ENCODE assay signal across 10 mouse cellular contexts in genomic region chr9:61705586-61706233, GRCm38 (mm10).
DNase-seq lines count a peak whose midpoint lies in the region; ATAC-seq and TF ChIP-seq lines count a peak whose summit lies in the region.
"Had no signal": no experiment of that assay in that cellular context is flagged by ENCODE, and none has a peak within 500 bp of the region (broad histone marks: within the 10 kb centered on the region; RNA-seq: fewer than 3 reads in every experiment).

No protein-coding gene starts in this region.

- H3K36me3 ChIP-seq in forebrain, embryonic 14.5 days (ENCODE audit: control insufficient read depth, insufficient read depth, low read length) = no peaks in the 10 kb centered on the region
- no peaks in the 10 kb centered on the region for H3K36me3 ChIP-seq in forebrain, embryonic 12.5 days (replicated peaks)
- peaks cover 0 to 15% of the 10 kb centered on the region in 2 experiments; a peak in 2 of 4 replicates for H3K36me3 ChIP-seq in MEL (ENCODE audit: control insufficient read depth in 1 of 2, insufficient read depth in 2 of 2, low read length in 2 of 2)
- H3K36me3 ChIP-seq: G1E; limb, embryonic 13.5 days had no signal

- H3K4me2 ChIP-seq in forebrain, embryonic 14.5 days (ENCODE audit: low read length) = no peak overlapping the region
- H3K4me2 ChIP-seq in forebrain, embryonic 12.5 days = no peak overlapping the region
- H3K4me2 ChIP-seq: limb, embryonic 13.5 days had no signal

- DNase-seq in forebrain, embryonic 14.5 days (ENCODE audit: low spot score) = peak; percentile 74
- peak; percentile 34 for DNase-seq in MEL (ENCODE audit: low read depth, low spot score)
- DNase-seq in layer of hippocampus, adult 2 months (ENCODE audit: low spot score in 2 of 2) = peak; percentile 75 to 83
- DNase-seq in urinary bladder, adult 2 months (ENCODE audit: low spot score) = no peak
- DNase-seq in gastrocnemius, postnatal 36 days = no peak
- no peak for DNase-seq in cerebellum, postnatal 36 days

- H3K9ac ChIP-seq in forebrain, embryonic 14.5 days (ENCODE audit: low read length) = no peak overlapping the region
- H3K9ac ChIP-seq in forebrain, embryonic 12.5 days = no peak overlapping the region
- H3K9ac ChIP-seq in MEL (ENCODE audit: control insufficient read depth, low read depth, low read length, poor library complexity, severe bottlenecking) = no peak overlapping the region
- H3K9ac ChIP-seq: limb, embryonic 13.5 days had no signal

- no peak for TF ChIP-seq EP300 in MEL (IDR thresholded peaks at IDR 0.05; ENCODE audit: low read depth in 1 of 2, low read length in 2 of 2)

- intact Hi-C loops in gastrocnemius, postnatal 36 days (cut with DNase I) = no loop called here

- H3K79me2 ChIP-seq in MEL (ENCODE audit: control insufficient read depth, insufficient read depth, low read length, poor library complexity) = peaks cover 1% of the 10 kb centered on the region; the same call in 1 of the 2 replicates

- no peaks in the 10 kb centered on the region for H3K27me3 ChIP-seq in forebrain, embryonic 14.5 days (replicated peaks; ENCODE audit: control insufficient read depth, insufficient read depth, low read length)
- peaks cover 13% of the 10 kb centered on the region; the same call in 1 of the 2 replicates for H3K27me3 ChIP-seq in forebrain, embryonic 12.5 days
- no peaks in the 10 kb centered on the region for H3K27me3 ChIP-seq in MEL (ENCODE audit: control insufficient read depth in 1 of 2, insufficient read depth in 2 of 2, low read length in 2 of 2)

- no peaks in the 10 kb centered on the region for H3K9me3 ChIP-seq in forebrain, embryonic 14.5 days (replicated peaks; ENCODE audit: control insufficient read depth, low read length)
- H3K9me3 ChIP-seq in forebrain, embryonic 12.5 days = no peaks in the 10 kb centered on the region
- no peaks in the 10 kb centered on the region for H3K9me3 ChIP-seq in MEL (replicated peaks; ENCODE audit: insufficient read depth, low read length)
- H3K9me3 ChIP-seq: G1E; limb, embryonic 13.5 days had no signal

- ATAC-seq in forebrain, embryonic 14.5 days = peak; percentile 61; the same call in 1 of the 2 replicates
- ATAC-seq in forebrain, embryonic 12.5 days (ENCODE audit: low FRiP score) = no peak
- peak; percentile 44; the same call in 1 of the 2 replicates for ATAC-seq in neutrophil, adult 5-6 weeks (ENCODE audit: extremely low read depth, insufficient number of reproducible peaks, low FRiP score, poor library complexity, severe bottlenecking)

- H3K4me3 ChIP-seq in forebrain, embryonic 14.5 days (ENCODE audit: low read depth, low read length) = no peak overlapping the region
- no peak overlapping the region for H3K4me3 ChIP-seq in forebrain, embryonic 12.5 days (replicated peaks)
- H3K4me3 ChIP-seq in MEL (ENCODE audit: control insufficient read depth in 1 of 2, insufficient read depth in 1 of 2, low read depth in 2 of 2, low read length in 2 of 2) = no peak overlapping the region
- H3K4me3 ChIP-seq in layer of hippocampus, adult 2 months = no peak overlapping the region
- H3K4me3 ChIP-seq: limb, embryonic 13.5 days had no signal

- TF ChIP-seq POLR2A in MEL (IDR thresholded peaks at IDR 0.05; ENCODE audit: control insufficient read depth in 1 of 2, insufficient read depth in 1 of 2, low read depth in 1 of 2, low read length in 2 of 2, poor library complexity in 1 of 2) = no peak

- peaks cover 14% of the 10 kb centered on the region for H3K4me1 ChIP-seq in forebrain, embryonic 14.5 days (ENCODE audit: control insufficient read depth, insufficient read depth, low read length)
- H3K4me1 ChIP-seq in forebrain, embryonic 12.5 days = peaks cover 9% of the 10 kb centered on the region; the same call in 1 of the 2 replicates
- peaks cover 5 to 27% of the 10 kb centered on the region in 2 experiments; a peak in 3 of 4 replicates for H3K4me1 ChIP-seq in MEL (ENCODE audit: control insufficient read depth in 1 of 2, insufficient read depth in 2 of 2, low read length in 2 of 2)

- 74% methylated on average over 5 of the region's 5 CpGs for WGBS in forebrain, embryonic 14.5 days
- WGBS in forebrain, embryonic 12.5 days = 87% methylated on average over 5 of the region's 5 CpGs

- TF ChIP-seq CTCF in MEL (IDR thresholded peaks at IDR 0.05 in 2 of 3, conservative IDR thresholded peaks at IDR 0.05 in 1 of 3; ENCODE audit: control insufficient read depth in 1 of 3, insufficient read depth in 1 of 3, low read depth in 2 of 3, low read length in 3 of 3, poor library complexity in 1 of 3, severe bottlenecking in 1 of 3) = no peak
- TF ChIP-seq CTCF in layer of hippocampus, adult 2 months (conservative IDR thresholded peaks at IDR 0.05) = no peak

- H3K27ac ChIP-seq in forebrain, embryonic 14.5 days (ENCODE audit: low read depth, low read length) = no peak overlapping the region
- H3K27ac ChIP-seq in forebrain, embryonic 12.5 days = no peak overlapping the region
- no peak overlapping the region for H3K27ac ChIP-seq in MEL (ENCODE audit: control insufficient read depth, low read depth, low read length)
- no peak overlapping the region for H3K27ac ChIP-seq in layer of hippocampus, adult 2 months
- H3K27ac ChIP-seq: limb, embryonic 13.5 days had no signal

- TF ChIP-seq RAD21 in MEL (IDR thresholded peaks at IDR 0.05; ENCODE audit: low read depth, low read length) = no peak

TF ChIP-seq in MEL, 35 proteins besides CTCF, POLR2A, EP300 and RAD21:
- TF ChIP-seq USF2 (IDR thresholded peaks at IDR 0.05; ENCODE audit: borderline replicate concordance in 1 of 2, insufficient read depth in 1 of 2, low read depth in 1 of 2, low read length in 2 of 2) = no peak
- no peak for TF ChIP-seq MAFK (IDR thresholded peaks at IDR 0.05; ENCODE audit: borderline replicate concordance, low read depth, low read length)
- no peak for TF ChIP-seq TAL1 (IDR thresholded peaks at IDR 0.05; ENCODE audit: low read length)
- TF ChIP-seq UBTF (IDR thresholded peaks at IDR 0.05; ENCODE audit: borderline replicate concordance, insufficient read depth, low read depth, low read length) = no peak
- no peak for TF ChIP-seq ZKSCAN1 (IDR thresholded peaks at IDR 0.05; ENCODE audit: low read depth, low read length)
- TF ChIP-seq ZC3H11A (IDR thresholded peaks at IDR 0.05; ENCODE audit: low read depth, low read length) = no peak
- peak; percentile 49; the same call in 1 of the 2 replicates for TF ChIP-seq ETS1 (IDR thresholded peaks at IDR 0.05; ENCODE audit: low read depth, low read length)
- peak; percentile 54 for TF ChIP-seq USF1 (IDR thresholded peaks at IDR 0.05; ENCODE audit: low read depth, low read length)
- TF ChIP-seq CHD2 (IDR thresholded peaks at IDR 0.05; ENCODE audit: low read length) = no peak
- no peak for TF ChIP-seq HCFC1 (IDR thresholded peaks at IDR 0.05; ENCODE audit: low read depth, low read length)
- TF ChIP-seq TBP (IDR thresholded peaks at IDR 0.05; ENCODE audit: low read depth, low read length) = no peak
- TF ChIP-seq E2F4 (IDR thresholded peaks at IDR 0.05; ENCODE audit: borderline replicate concordance, low read depth, low read length) = no peak
- 0 out of 2 replicates have a peak, but pooled peaks have one; percentile 16 for TF ChIP-seq MYC (IDR thresholded peaks at IDR 0.05; ENCODE audit: low read depth, low read length)
- no peak; the same call in 1 of the 2 replicates for TF ChIP-seq BHLHE40 (IDR thresholded peaks at IDR 0.05; ENCODE audit: borderline replicate concordance, low read depth, low read length)
- no peak for TF ChIP-seq MAX (IDR thresholded peaks at IDR 0.05; ENCODE audit: low read length)
- no peak for TF ChIP-seq GABPA (IDR thresholded peaks at IDR 0.05; ENCODE audit: low read depth, low read length)
- no peak for TF ChIP-seq MEF2A (IDR thresholded peaks at IDR 0.05; ENCODE audit: extremely low read depth, insufficient replicate concordance, low read depth, low read length, poor library complexity, severe bottlenecking)
- no peak for TF ChIP-seq POLR2AphosphoS5 (IDR thresholded peaks at IDR 0.05; ENCODE audit: borderline replicate concordance, low read depth, low read length)

Comparison
In these comparisons a context has a peak if more than half of its experiments do, and no peak if none do; other contexts are left out.
1. DNase-seq: peak in forebrain, embryonic 14.5 days (single experiment), MEL (single experiment) and layer of hippocampus, adult 2 months (2 of 2); none in urinary bladder, adult 2 months (single experiment), gastrocnemius, postnatal 36 days (0 of 2) and cerebellum, postnatal 36 days (0 of 2).